Mouse (Mus musculus) embryonic fibroblast, embryonic 13.5 days (primary cell): ENCODE measurements around the gene C1ql3. TPM values are rescaled to one million over a fixed set of nuclear protein-coding genes. Genes with fewer than 3 reads are reported as not detected.

Experiments
- H3K27ac ChIP-seq: 2 replicates; pipeline ENCODE4 v1.5.1; 2012; ENCODE audit warnings: low read length, control low read depth, inconsistent platforms; ENCODE audit not compliant: insufficient read depth
- H3K4me1 ChIP-seq: 2 replicates; pipeline ENCODE4 v1.6.1; 2011; ENCODE audit warnings: low read length; ENCODE audit not compliant: control insufficient read depth, insufficient read depth
- H3K4me3 ChIP-seq: 2 replicates; pipeline ENCODE4 v1.5.1; 2011; ENCODE audit warnings: mild to moderate bottlenecking, control low read depth, low read length; ENCODE audit not compliant: insufficient read depth
- CTCF ChIP-seq: IDR thresholded peaks from 2 replicates; pipeline ENCODE4 v1.5.1; 2011; ENCODE audit warnings: mild to moderate bottlenecking, control low read depth, low read length, moderate library complexity, borderline replicate concordance; ENCODE audit not compliant: insufficient read depth
- POLR2A ChIP-seq: IDR thresholded peaks from 2 replicates; pipeline ENCODE4 v1.6.1; 2011; ENCODE audit warnings: low read depth, mild to moderate bottlenecking, control low read depth, low read length, moderate library complexity
- polyA plus RNA-seq: library from polyadenylated mRNA; stranded (reverse); fragments of >200 nt; gene quantifications from 2 replicates; pipeline ENCODE4 v1.2.4, GENCODE M21; 2011; ENCODE audit warnings: low read depth; ENCODE audit not compliant: missing spikeins, insufficient read length

C1ql3 gene
- polyA plus RNA-seq, 1 experiment, result 4.5 TPM

GRCm38 (mm10) chr2:13010030-13010459 lies 1.6 kb downstream of the C1ql3 start:
- TF ChIP-seq CTCF (no peak), POLR2A (no peak)
- H3K4me1 ChIP-seq, result peaks cover 4% of the 10 kb centered on the region
- peak overlapping the region; percentile 63 for H3K4me3 ChIP-seq
- no peak overlapping the region for H3K27ac ChIP-seq

GRCm38 (mm10) chr2:13009261-13009972 lies 2.2 kb downstream of the C1ql3 start:
- H3K27ac ChIP-seq, result no peak overlapping the region
- TF ChIP-seq CTCF (no peak), POLR2A (no peak)
- peak overlapping the region; percentile 63 for H3K4me3 ChIP-seq
- H3K4me1 ChIP-seq, result peaks cover 4% of the 10 kb centered on the region

- Histone ChIP-seq H3K27ac (no peak overlapping the region), H3K4me3 (no peak overlapping the region), H3K4me1 (peaks cover 4% of the 10 kb centered on the region)
- no peak for TF ChIP-seq POLR2A
- TF ChIP-seq CTCF, result no peak
Observed at GRCm38 (mm10) chr2:13008433-13008832, 3.2 kb downstream of the C1ql3 start.

GRCm38 (mm10) chr2:13000026-13000425 lies 11.6 kb downstream of the C1ql3 start:
- TF ChIP-seq POLR2A (no peak), CTCF (no peak)
- H3K27ac ChIP-seq, result no peak overlapping the region
- no peak overlapping the region for H3K4me3 ChIP-seq
- H3K4me1 ChIP-seq, result peaks cover 2% of the 10 kb centered on the region; the same call in 1 of the 2 replicates

- Histone ChIP-seq H3K4me3 (no peak overlapping the region), H3K4me1 (no peaks in the 10 kb centered on the region), H3K27ac (no peak overlapping the region)
- TF ChIP-seq POLR2A (no peak), CTCF (no peak)
Observed at GRCm38 (mm10) chr2:12984901-12985732, 26.5 kb downstream of the C1ql3 start.

GRCm38 (mm10) chr2:12978771-12979170 lies 32.8 kb downstream of the C1ql3 start:
- no peaks in the 10 kb centered on the region for H3K4me1 ChIP-seq
- H3K27ac ChIP-seq, result no peak overlapping the region
- no peak for TF ChIP-seq CTCF
- no peak for TF ChIP-seq POLR2A
- H3K4me3 ChIP-seq, result no peak overlapping the region

- H3K27ac ChIP-seq, result no peak overlapping the region
- TF ChIP-seq POLR2A (no peak), CTCF (no peak)
- no peaks in the 10 kb centered on the region for H3K4me1 ChIP-seq
- no peak overlapping the region for H3K4me3 ChIP-seq
Observed at GRCm38 (mm10) chr2:12977367-12977766, 34.2 kb downstream of the C1ql3 start.

GRCm38 (mm10) chr2:12973752-12974151 lies 37.9 kb downstream of the C1ql3 start:
- Histone ChIP-seq H3K27ac (no peak overlapping the region), H3K4me1 (no peaks in the 10 kb centered on the region), H3K4me3 (no peak overlapping the region)
- TF ChIP-seq CTCF (no peak), POLR2A (no peak)

GRCm38 (mm10) chr2:12970049-12970724 lies 41.4 kb downstream of the C1ql3 start:
- no peak overlapping the region for H3K4me3 ChIP-seq
- H3K4me1 ChIP-seq, result no peaks in the 10 kb centered on the region
- no peak overlapping the region for H3K27ac ChIP-seq
- TF ChIP-seq CTCF, result no peak
- no peak for TF ChIP-seq POLR2A
